Mouse (Mus musculus) forebrain, embryonic 14.5 days (tissue): ENCODE measurements around the gene Fuz. TPM values are rescaled to one million over a fixed set of nuclear protein-coding genes. Genes with fewer than 3 reads are reported as not detected.
A peak's percentile ranks its signal among the peaks of the same experiment; 100 is the strongest.

Experiments
- ATAC-seq: fragments of 200-750 bp; cut with Nextera tagmentation; 2 replicates; pipeline ENCODE4 v1.8.0; 2017; ENCODE audit warnings: mild to moderate bottlenecking, moderate library complexity
- DNase-seq: peaks from one replicate; pipeline ENCODE4 v3.0.0-alpha.2; 2015; ENCODE audit warnings: low spot score
- H3K27ac ChIP-seq: fragments of 300-500 bp; sonication (generic); 2 replicates; pipeline ENCODE4 v1.5.1; 2014; ENCODE audit warnings: low read depth, mild to moderate bottlenecking, control low read depth, low read length, moderate library complexity
- H3K27me3 ChIP-seq: fragments of 300-500 bp; sonication (generic); replicated peaks from 2 replicates; pipeline ENCODE4 v1.6.1; 2014; ENCODE audit warnings: low read length, control low read depth, mixed read lengths; ENCODE audit not compliant: control insufficient read depth, insufficient read depth
- H3K36me3 ChIP-seq: fragments of 300-500 bp; sonication (generic); 2 replicates; pipeline ENCODE4 v1.6.1; 2014; ENCODE audit warnings: low read length, control low read depth; ENCODE audit not compliant: control insufficient read depth, insufficient read depth
- H3K4me1 ChIP-seq: fragments of 300-500 bp; sonication (generic); 2 replicates; pipeline ENCODE4 v1.6.1; 2014; ENCODE audit warnings: antibody characterized with exemption, low read length, control low read depth; ENCODE audit not compliant: control insufficient read depth, insufficient read depth
- H3K4me2 ChIP-seq: fragments of 300-500 bp; sonication (generic); 2 replicates; pipeline ENCODE4 v1.6.1; 2014; ENCODE audit warnings: mild to moderate bottlenecking, control low read depth, low read length
- H3K4me3 ChIP-seq: fragments of 300-500 bp; sonication (generic); 2 replicates; pipeline ENCODE4 v1.5.1; 2014; ENCODE audit warnings: low read depth, low read length, control low read depth
- H3K9ac ChIP-seq: fragments of 300-500 bp; sonication (generic); 2 replicates; pipeline ENCODE4 v1.6.1; 2014; ENCODE audit warnings: mild to moderate bottlenecking, low read length, control low read depth, moderate library complexity
- H3K9me3 ChIP-seq: fragments of 300-500 bp; sonication (generic); replicated peaks from 2 replicates; pipeline ENCODE4 v1.6.1; 2016; ENCODE audit warnings: low read length, control low read depth, mixed read lengths; ENCODE audit not compliant: control insufficient read depth
- WGBS: fragments of 180-500 bp; shearing (Covaris S2); extraction: QIAGEN DNeasy Blood & Tissue Kit; methylation state at CpG from one replicate; pipeline ENCODE4 v1.1.7; 2014; 5-methylcytosine and 5-hydroxymethylcytosine counted together
- polyA plus RNA-seq: library from polyadenylated mRNA; unstranded; fragments of >200 nt; fragmentation: Nextera tagmentation; extraction: Ambion mirVana; gene quantifications from 2 replicates; pipeline ENCODE4 v1.2.1, GENCODE M21; 2014

Gene Fuz
- polyA plus RNA-seq, 1 experiment from 2014 or later = 18.2 TPM

DNA sequence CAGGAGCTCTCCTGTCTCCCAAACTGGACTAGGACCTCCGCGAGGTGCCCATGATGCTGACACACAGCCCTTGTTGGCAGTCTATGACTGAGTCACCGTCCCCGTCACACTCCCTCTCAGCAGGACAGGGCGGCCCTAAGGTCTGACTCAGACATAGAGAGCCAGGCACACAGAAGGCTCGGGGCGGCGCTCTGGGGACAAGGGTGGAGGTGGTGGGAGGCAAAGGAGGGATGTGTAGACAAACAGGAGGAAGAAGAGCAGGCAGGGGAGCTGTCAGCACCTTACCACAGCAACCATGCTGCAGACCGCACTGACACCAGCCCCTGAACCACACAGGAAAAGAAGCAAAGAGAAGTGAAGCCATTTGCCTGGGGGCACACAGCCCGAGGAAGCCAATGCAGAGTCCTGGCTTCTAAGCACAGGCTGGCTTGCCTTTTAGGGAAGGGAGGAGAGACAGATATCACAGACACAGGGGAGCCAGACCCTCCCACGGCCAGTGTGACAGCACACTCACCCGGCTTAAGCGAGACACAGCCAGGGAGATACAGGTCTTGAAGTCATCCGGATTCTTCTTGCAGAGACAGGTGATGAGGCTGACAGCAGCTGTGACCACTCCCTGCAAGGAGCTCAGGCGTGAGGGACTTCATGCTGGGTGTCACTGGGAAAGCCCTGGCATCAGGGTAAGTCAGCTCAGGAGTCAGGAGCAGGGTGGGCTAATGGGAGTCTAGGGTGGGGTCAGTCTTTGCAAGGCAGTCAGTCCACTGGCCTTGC lies 13.0 kb downstream of the Fuz start:
- H3K4me3 ChIP-seq = no peak overlapping the region
- no peak for ATAC-seq
- no peaks in the 10 kb centered on the region for H3K27me3 ChIP-seq
- H3K9me3 ChIP-seq = no peaks in the 10 kb centered on the region
- no peak overlapping the region for H3K9ac ChIP-seq
- H3K4me1 ChIP-seq = no peaks in the 10 kb centered on the region
- no peak for DNase-seq
- no peak overlapping the region for H3K4me2 ChIP-seq
- WGBS = 92% methylated on average over 15 of the region's 15 CpGs
- peaks cover 98% of the 10 kb centered on the region for H3K36me3 ChIP-seq
- H3K27ac ChIP-seq = no peak overlapping the region

DNA sequence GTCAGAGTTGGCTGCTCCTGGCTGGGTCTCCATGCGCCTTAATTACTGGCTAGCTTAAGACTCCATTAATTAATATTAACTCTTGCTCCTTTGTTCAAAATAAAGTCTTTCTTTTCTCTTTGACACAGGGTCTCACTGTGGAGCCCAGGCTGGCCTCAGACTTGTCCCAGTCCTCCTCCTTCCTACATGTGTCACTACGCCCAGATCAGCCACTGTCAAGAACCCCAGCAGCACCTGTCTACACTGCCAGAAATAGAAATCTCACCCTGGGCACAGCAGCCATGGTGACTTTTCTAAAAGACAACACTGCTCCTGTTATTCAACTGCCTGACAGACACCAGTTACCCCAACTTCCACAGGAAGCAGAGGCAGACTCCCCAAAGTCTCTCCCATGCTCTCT lies 18.5 kb downstream of the Fuz start:
- Histone ChIP-seq H3K27ac (no peak overlapping the region), H3K27me3 (no peaks in the 10 kb centered on the region), H3K4me2 (no peak overlapping the region), H3K36me3 (peaks cover 70% of the 10 kb centered on the region), H3K9me3 (no peaks in the 10 kb centered on the region), H3K9ac (no peak overlapping the region), H3K4me1 (no peaks in the 10 kb centered on the region), H3K4me3 (no peak overlapping the region)
- ATAC-seq = no peak
- no peak for DNase-seq
- WGBS = 50% methylated on average over 2 of the region's 2 CpGs

GRCm38 (mm10) chr7:44915314-44915713 lies 19.4 kb downstream of the Fuz start:
- Histone ChIP-seq H3K27ac (no peak overlapping the region), H3K4me3 (no peak overlapping the region), H3K4me2 (no peak overlapping the region), H3K4me1 (no peaks in the 10 kb centered on the region), H3K27me3 (no peaks in the 10 kb centered on the region), H3K36me3 (peaks cover 68% of the 10 kb centered on the region), H3K9ac (no peak overlapping the region), H3K9me3 (no peaks in the 10 kb centered on the region)
- WGBS = 90% methylated on average over 9 of the region's 9 CpGs
- DNase-seq = no peak
- no peak for ATAC-seq

- H3K36me3 ChIP-seq = peaks cover 61% of the 10 kb centered on the region
- no peaks in the 10 kb centered on the region for H3K9me3 ChIP-seq
- 96% methylated on average over 6 of the region's 6 CpGs for WGBS
- no peak overlapping the region for H3K4me2 ChIP-seq
- ATAC-seq = no peak
- H3K4me1 ChIP-seq = no peaks in the 10 kb centered on the region
- H3K9ac ChIP-seq = no peak overlapping the region
- no peak for DNase-seq
- no peak overlapping the region for H3K4me3 ChIP-seq
- no peak overlapping the region for H3K27ac ChIP-seq
- H3K27me3 ChIP-seq = no peaks in the 10 kb centered on the region
Observed at GRCm38 (mm10) chr7:44916191-44916590, 20.3 kb downstream of the Fuz start.

- Histone ChIP-seq H3K4me1 (no peaks in the 10 kb centered on the region), H3K27me3 (no peaks in the 10 kb centered on the region), H3K4me2 (no peak overlapping the region), H3K9me3 (no peaks in the 10 kb centered on the region), H3K4me3 (no peak overlapping the region), H3K27ac (no peak overlapping the region), H3K9ac (no peak overlapping the region), H3K36me3 (peaks cover 57% of the 10 kb centered on the region)
- no peak for ATAC-seq
- 95% methylated on average over 4 of the region's 4 CpGs for WGBS
- no peak for DNase-seq
Observed at GRCm38 (mm10) chr7:44916881-44917280, 21.0 kb downstream of the Fuz start.

DNA sequence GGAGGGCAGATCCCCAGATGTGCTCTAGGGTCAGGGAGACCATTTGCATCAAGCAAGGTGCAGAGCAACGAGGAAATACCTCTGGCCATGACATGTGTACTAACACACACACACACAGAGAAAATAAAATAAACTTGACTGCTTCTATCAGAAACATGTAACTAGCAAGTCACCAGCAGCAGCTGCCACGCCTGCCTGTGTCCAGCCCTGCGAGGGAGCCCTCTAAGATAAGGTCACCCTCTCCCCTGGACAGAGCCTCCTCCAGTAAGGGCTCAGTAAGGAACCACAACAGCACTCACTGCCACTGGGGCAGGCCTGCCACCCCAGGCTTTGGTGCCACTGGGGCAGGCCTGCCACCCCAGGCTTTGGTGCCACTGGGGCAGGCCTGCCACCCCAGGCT lies 22.3 kb downstream of the Fuz start:
- Histone ChIP-seq H3K36me3 (peaks cover 58% of the 10 kb centered on the region), H3K4me1 (no peaks in the 10 kb centered on the region), H3K27ac (no peak overlapping the region), H3K4me3 (no peak overlapping the region), H3K9ac (no peak overlapping the region), H3K4me2 (no peak overlapping the region), H3K27me3 (no peaks in the 10 kb centered on the region), H3K9me3 (no peaks in the 10 kb centered on the region)
- WGBS = 96% methylated on average over 3 of the region's 3 CpGs
- no peak for DNase-seq
- no peak for ATAC-seq

- ATAC-seq = no peak
- Histone ChIP-seq H3K4me3 (no peak overlapping the region), H3K27ac (no peak overlapping the region), H3K27me3 (no peaks in the 10 kb centered on the region), H3K4me2 (no peak overlapping the region), H3K9ac (no peak overlapping the region), H3K36me3 (peaks cover 56% of the 10 kb centered on the region), H3K9me3 (no peaks in the 10 kb centered on the region), H3K4me1 (no peaks in the 10 kb centered on the region)
- 77% methylated on average over 5 of the region's 5 CpGs for WGBS
- no peak for DNase-seq
Observed at GRCm38 (mm10) chr7:44919127-44919526, 23.2 kb downstream of the Fuz start.

DNA sequence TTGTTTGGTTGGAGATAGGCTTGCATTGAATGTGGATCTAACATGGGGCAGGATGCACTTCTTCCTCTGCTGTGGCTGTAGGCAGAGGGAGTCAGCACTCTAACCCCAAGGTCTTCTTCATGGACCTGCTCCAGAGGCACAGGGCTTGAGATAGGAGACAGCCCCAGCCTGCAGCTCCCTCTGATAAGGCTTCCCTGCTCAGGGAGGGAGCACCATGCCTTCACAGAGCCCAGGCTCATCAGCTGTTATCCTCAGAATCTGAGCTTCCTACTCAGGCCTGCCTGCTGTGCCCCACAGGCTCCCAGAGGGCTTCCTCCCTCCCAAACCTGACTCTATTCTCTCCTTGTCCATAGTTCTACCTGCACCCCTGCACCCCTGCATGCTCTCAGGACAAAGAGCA lies 26.7 kb downstream of the Fuz start:
- Histone ChIP-seq H3K36me3 (peaks cover 47% of the 10 kb centered on the region), H3K27ac (no peak overlapping the region), H3K9me3 (no peaks in the 10 kb centered on the region), H3K4me3 (no peak overlapping the region), H3K27me3 (no peaks in the 10 kb centered on the region), H3K9ac (no peak overlapping the region), H3K4me2 (no peak overlapping the region), H3K4me1 (no peaks in the 10 kb centered on the region)
- no peak for ATAC-seq
- DNase-seq = no peak

DNA sequence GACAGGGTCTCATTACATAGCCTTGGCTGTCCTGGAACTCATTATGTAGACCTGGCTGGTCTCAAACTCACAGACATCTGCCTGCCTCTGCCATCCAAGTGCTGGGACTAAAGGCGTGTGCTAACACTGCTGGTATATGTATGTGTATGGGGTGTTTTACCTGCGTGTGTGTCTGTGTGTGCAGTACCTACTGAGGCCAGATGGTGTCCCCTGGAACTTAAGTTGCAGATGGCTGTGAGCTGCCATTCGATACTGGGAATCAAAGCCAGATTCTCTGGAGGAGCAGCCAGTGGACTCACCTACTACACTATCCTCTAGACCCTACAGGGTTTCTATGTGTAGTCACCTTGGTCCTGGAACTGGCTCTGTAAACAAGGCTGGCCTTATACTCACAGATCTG lies 29.6 kb downstream of the Fuz start:
- peaks cover 12% of the 10 kb centered on the region for H3K4me1 ChIP-seq
- no peak overlapping the region for H3K27ac ChIP-seq
- H3K27me3 ChIP-seq = no peaks in the 10 kb centered on the region
- no peak for ATAC-seq
- WGBS = 62% methylated on average over 3 of the region's 3 CpGs
- no peak overlapping the region for H3K4me2 ChIP-seq
- H3K4me3 ChIP-seq = no peak overlapping the region
- DNase-seq = peak; percentile 47
- no peak overlapping the region for H3K9ac ChIP-seq
- no peaks in the 10 kb centered on the region for H3K9me3 ChIP-seq
- H3K36me3 ChIP-seq = peaks cover 38% of the 10 kb centered on the region
